Mouse (Mus musculus): ENCODE measurements around the gene Atf3. TPM values are rescaled to one million over a fixed set of nuclear protein-coding genes. Genes with fewer than 3 reads are reported as not detected.

The Atf3 gene
- polyA plus RNA-seq, 1 experiment from 2014 or later, result 2.2 TPM

DNA sequence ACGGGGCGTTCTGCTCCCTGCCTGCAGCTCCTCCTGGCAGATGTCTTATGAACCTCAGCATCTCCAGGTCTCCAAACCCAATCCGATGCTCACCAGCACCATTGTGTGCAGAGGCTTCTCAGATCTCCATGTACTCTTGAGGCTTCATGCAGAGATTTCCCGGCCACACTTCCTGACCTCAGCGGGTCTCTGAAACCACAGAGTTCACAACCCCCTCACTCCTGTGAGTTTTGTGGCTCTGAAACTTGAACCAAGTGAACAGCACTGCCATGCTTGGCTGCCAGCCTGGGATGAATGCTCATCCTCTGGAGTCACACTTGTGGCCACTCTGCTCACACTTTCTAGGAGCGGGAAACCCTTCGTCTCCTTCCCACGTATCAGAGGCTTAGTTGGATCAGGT lies 76.9 kb downstream of the Atf3 start:
- Histone ChIP-seq H3K4me3 (replicated peaks) (no peak overlapping the region), H3K4me2 (no peak overlapping the region), H3K9ac (no peak overlapping the region), H3K36me3 (replicated peaks) (no peaks in the 10 kb centered on the region), H3K9me3 (replicated peaks) (no peaks in the 10 kb centered on the region), H3K4me1 (replicated peaks) (peaks cover 10% of the 10 kb centered on the region; the same call in 1 of the 2 replicates), H3K27me3 (peaks cover 11% of the 10 kb centered on the region), H3K27ac (replicated peaks) (no peak overlapping the region)
- ATAC-seq (ENCODE audit: insufficient read depth), result no peak
- 33% methylated on average over 8 of the region's 8 CpGs for WGBS (ENCODE audit: insufficient replicate concordance)

DNA sequence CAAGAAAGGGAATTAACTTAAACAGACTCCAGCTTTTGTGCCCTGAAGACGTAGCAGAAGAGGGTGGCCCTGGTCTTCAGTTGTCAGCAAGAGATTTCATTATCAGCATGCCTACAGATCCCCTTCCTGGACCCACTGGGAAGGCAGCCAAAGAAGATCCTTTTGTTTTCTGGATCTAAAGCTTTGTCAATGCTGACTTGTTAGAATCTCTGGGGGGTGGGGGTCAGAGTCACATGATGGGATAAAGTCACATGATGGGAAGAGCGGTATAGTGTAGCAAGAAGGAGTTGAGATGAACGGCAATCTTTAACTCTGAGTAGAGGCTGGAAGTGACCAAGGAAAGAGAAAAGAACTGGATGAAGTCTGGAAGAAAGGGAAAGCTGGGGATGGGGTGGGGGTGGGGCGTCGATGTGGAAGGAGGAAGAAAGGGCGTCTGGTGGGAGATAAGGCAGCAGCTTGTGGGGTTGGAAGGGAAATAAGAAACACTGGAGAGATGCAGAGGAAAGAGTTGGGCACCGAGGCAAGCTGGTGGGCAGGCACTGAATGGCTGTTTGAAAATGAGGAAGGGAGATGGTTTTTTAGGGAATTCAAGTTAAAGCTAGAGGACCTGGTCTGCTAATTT lies 78.9 kb downstream of the Atf3 start:
- H3K36me3 ChIP-seq (replicated peaks), result no peaks in the 10 kb centered on the region
- peaks cover 10% of the 10 kb centered on the region; the same call in 1 of the 2 replicates for H3K4me1 ChIP-seq (replicated peaks)
- no peak for ATAC-seq (ENCODE audit: insufficient read depth)
- H3K9ac ChIP-seq, result no peak overlapping the region
- no peak overlapping the region for H3K4me3 ChIP-seq (replicated peaks)
- WGBS (ENCODE audit: insufficient replicate concordance), result 18% methylated on average over 7 of the region's 7 CpGs
- no peak overlapping the region; the same call in 1 of the 2 replicates for H3K4me2 ChIP-seq
- no peaks in the 10 kb centered on the region for H3K9me3 ChIP-seq (replicated peaks)
- no peak overlapping the region for H3K27ac ChIP-seq (replicated peaks)
- peaks cover 11% of the 10 kb centered on the region for H3K27me3 ChIP-seq

DNA sequence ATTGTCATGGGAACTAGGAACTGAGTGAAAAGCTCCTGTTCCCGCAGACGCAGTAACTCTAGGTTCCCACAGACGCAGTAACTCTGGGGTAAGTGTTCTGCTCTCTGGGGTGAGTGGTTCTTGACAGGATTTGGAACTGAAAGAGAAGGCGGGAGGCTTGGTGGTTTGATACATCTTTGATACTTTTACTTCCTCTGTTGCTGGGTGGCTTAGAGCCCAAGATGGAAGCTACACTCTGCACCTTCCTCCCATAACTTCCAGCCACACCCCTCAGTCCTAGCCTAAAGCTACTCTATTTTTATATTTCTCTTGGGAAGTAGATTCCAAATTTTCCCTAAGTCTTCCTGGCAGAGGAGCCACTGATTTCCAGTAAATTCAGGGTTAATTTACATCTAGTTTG lies 79.4 kb downstream of the Atf3 start:
- Histone ChIP-seq H3K36me3 (replicated peaks) (no peaks in the 10 kb centered on the region), H3K27me3 (peaks cover 11% of the 10 kb centered on the region), H3K4me3 (replicated peaks) (no peak overlapping the region), H3K9me3 (replicated peaks) (no peaks in the 10 kb centered on the region), H3K4me1 (replicated peaks) (peaks cover 12% of the 10 kb centered on the region; the same call in 1 of the 2 replicates), H3K27ac (replicated peaks) (no peak overlapping the region), H3K4me2 (no peak overlapping the region), H3K9ac (no peak overlapping the region)
- WGBS (ENCODE audit: insufficient replicate concordance), result 74% methylated on average over 4 of the region's 4 CpGs
- ATAC-seq (ENCODE audit: insufficient read depth), result no peak

DNA sequence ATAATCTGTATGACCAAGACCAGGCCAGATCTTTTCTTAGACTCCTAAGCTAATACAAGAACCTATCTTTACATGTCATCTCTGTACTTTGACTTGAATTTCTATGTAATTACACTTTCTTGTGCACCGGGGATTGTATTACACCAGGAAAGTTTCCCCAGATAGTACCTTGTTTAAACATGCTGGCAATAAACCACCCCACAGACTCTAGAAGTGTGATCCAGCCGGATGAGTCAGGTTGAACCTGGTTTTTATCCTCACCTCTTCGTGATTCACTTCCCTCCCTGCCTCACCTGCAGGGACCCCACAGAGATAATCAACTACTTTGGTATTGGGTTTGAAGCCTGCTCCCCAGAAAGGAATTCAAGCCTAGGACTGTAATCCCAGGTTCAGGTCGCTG lies 82.4 kb downstream of the Atf3 start:
- Histone ChIP-seq H3K9me3 (replicated peaks) (no peaks in the 10 kb centered on the region), H3K4me1 (replicated peaks) (peaks cover 24% of the 10 kb centered on the region), H3K4me3 (replicated peaks) (no peak overlapping the region), H3K27ac (replicated peaks) (no peak overlapping the region), H3K9ac (no peak overlapping the region), H3K36me3 (replicated peaks) (no peaks in the 10 kb centered on the region), H3K27me3 (peaks cover 6% of the 10 kb centered on the region; the same call in 1 of the 2 replicates), H3K4me2 (no peak overlapping the region)
- no peak for ATAC-seq (ENCODE audit: insufficient read depth)
- 50% methylated on average over 4 of the region's 4 CpGs for WGBS (ENCODE audit: insufficient replicate concordance)

DNA sequence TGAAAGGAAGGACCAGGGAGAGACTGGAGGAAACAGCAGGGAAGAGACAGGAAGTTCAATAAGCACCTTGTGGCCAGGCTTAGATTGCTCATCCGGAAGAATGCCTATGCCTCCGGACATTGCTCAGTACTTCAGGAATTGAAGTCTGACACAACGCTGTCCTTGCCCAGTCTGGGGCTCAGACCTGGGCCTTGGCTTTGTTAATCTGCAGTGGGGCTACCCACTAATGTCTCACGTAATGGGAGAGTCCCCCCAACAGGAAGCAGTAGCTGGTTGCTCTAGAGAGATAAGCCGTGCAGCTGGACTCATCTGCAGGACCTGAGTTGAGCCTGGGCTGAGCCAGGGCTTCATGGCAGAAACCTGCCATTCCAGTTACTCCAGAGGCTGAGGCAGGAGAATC lies 84.9 kb downstream of the Atf3 start:
- Histone ChIP-seq H3K4me2 (peak overlapping the region; percentile 32), H3K4me1 (replicated peaks) (peaks cover 14% of the 10 kb centered on the region), H3K9ac (no peak overlapping the region), H3K9me3 (replicated peaks) (no peaks in the 10 kb centered on the region), H3K27ac (replicated peaks) (no peak overlapping the region), H3K4me3 (replicated peaks) (no peak overlapping the region), H3K36me3 (replicated peaks) (no peaks in the 10 kb centered on the region), H3K27me3 (peaks cover 6% of the 10 kb centered on the region; the same call in 1 of the 2 replicates)
- WGBS (ENCODE audit: insufficient replicate concordance), result 10% methylated on average over 5 of the region's 5 CpGs
- ATAC-seq (ENCODE audit: insufficient read depth), result peak; percentile 37; the same call in 1 of the 2 replicates

DNA sequence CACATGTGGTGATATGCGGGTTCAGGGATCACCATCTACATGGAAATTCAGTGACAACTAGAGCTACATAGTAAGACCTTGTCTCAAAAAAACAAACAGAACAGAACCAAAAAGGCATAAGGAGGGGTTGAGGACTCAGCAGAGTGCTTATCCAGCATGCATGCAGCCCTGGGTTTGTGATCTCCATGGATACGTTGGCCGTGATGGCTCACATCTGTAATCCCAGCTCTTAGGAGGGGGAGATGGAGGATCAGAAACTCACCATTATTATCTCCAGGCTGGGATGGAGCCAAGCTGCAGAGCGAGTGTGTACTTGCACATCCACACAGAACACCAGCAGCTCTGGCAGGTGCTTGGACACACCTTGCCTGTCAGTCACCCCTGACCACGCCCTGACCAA lies 85.6 kb downstream of the Atf3 start:
- ATAC-seq (ENCODE audit: insufficient read depth), result no peak
- 0 out of 2 replicates have a peak overlapping the region, but pooled peaks have one; percentile 32 for H3K4me2 ChIP-seq
- 42% methylated on average over 5 of the region's 5 CpGs for WGBS (ENCODE audit: insufficient replicate concordance)

DNA sequence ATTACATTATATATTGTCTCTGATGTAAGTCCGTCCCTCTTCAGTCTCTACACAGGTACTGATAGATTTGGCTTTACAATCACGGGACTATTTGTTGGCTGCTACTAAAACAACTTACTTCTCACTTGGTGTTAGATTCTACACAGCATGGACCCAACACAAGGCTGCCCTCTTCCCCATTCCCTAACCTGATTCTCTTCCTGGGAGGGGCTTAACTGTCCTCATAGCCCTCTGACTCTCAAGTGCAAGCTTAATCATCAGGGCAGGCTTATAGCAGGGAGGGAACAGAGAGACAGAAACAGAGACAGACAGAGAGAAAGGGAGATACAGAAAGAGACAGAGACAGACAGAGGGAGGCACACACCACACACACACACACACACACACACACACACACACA lies 86.1 kb downstream of the Atf3 start:
- Histone ChIP-seq H3K36me3 (replicated peaks) (no peaks in the 10 kb centered on the region), H3K9me3 (replicated peaks) (no peaks in the 10 kb centered on the region), H3K4me3 (replicated peaks) (no peak overlapping the region), H3K9ac (no peak overlapping the region), H3K4me1 (replicated peaks) (peaks cover 14% of the 10 kb centered on the region), H3K4me2 (no peak overlapping the region), H3K27me3 (peaks cover 4% of the 10 kb centered on the region; the same call in 1 of the 2 replicates), H3K27ac (replicated peaks) (no peak overlapping the region)
- WGBS (ENCODE audit: insufficient replicate concordance), result 63% methylated on average over 2 of the region's 2 CpGs
- no peak for ATAC-seq (ENCODE audit: insufficient read depth)

More for the DNA sequence above, 85.6 kb downstream of the Atf3 start:
- Histone ChIP-seq H3K9ac (no peak overlapping the region), H3K4me1 (replicated peaks) (peaks cover 14% of the 10 kb centered on the region), H3K36me3 (replicated peaks) (no peaks in the 10 kb centered on the region), H3K27ac (replicated peaks) (no peak overlapping the region), H3K9me3 (replicated peaks) (no peaks in the 10 kb centered on the region), H3K4me3 (replicated peaks) (no peak overlapping the region), H3K27me3 (peaks cover 6% of the 10 kb centered on the region; the same call in 1 of the 2 replicates)

DNA sequence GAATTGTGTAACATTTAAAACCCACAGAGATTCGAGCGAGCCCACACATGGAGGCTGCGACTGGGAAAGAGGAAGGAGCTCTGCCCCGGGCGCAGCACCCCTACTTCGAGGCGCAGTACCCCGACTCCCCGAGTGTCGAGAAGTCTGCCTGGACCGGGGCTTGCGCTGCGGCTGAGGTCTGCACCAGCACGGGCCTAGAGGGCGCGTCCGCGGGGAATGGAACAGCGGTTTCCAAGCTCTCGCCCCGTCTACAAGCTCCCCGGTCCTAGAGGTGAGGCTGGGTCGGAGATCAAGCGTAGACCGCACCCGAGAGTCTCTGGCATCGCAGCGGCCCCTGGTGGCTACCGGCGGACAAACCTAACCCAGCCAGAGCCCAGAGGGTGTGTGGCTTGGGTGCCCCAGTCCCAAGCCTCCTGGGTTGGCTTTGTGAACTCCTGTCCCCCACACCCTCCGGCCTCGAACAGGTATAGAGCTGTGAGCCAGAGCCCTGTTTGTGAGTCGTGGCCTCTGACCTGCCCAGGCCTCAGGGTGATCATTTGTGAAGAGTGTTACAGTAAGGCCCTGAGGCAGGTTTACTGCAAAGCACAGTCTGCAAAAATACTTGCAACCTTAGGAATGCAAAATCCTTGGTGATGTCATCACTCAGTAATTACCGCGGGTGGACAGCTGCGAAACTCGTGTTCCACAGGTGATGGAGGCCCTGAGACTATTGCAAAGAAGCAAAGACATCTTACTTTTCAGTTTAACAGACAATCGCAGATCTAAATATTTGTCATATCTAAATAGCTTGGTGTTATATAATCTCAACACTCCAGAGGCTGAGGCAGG lies 91.8 kb downstream of the Atf3 start:
- peak overlapping the region; percentile 63 for H3K4me2 ChIP-seq
- peaks cover 6% of the 10 kb centered on the region; the same call in 1 of the 2 replicates for H3K4me1 ChIP-seq (replicated peaks)
- no peak overlapping the region for H3K27ac ChIP-seq (replicated peaks)
- 7% methylated on average over 38 of the region's 38 CpGs for WGBS (ENCODE audit: insufficient replicate concordance)
- H3K27me3 ChIP-seq, result peaks cover 23% of the 10 kb centered on the region
- peak; percentile 72 for ATAC-seq (ENCODE audit: insufficient read depth)
- no peak overlapping the region for H3K9ac ChIP-seq
- H3K4me3 ChIP-seq (replicated peaks), result peak overlapping the region; percentile 42
- no peaks in the 10 kb centered on the region for H3K36me3 ChIP-seq (replicated peaks)
- no peaks in the 10 kb centered on the region for H3K9me3 ChIP-seq (replicated peaks)

DNA sequence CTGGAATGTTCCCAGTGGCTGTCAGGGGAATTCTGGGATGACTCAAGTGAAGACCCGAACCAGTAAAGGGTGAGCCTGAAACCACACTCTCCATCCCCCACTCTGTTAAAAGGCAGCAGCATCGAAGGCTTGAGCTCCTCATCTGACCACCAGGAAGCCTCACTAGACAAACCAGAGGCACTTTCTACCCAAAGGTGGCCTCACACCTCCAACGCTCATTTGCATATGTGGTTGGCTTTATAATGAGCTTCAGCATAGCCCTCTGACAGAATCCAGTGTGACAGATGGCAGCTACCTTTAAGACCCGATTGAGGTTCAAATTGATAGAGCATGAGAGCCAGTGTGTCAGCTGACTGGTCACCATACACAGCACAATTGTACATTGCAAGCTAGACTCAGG lies 93.6 kb downstream of the Atf3 start:
- Histone ChIP-seq H3K4me1 (replicated peaks) (peaks cover 6% of the 10 kb centered on the region; the same call in 1 of the 2 replicates), H3K9me3 (replicated peaks) (no peaks in the 10 kb centered on the region), H3K36me3 (replicated peaks) (no peaks in the 10 kb centered on the region), H3K4me2 (no peak overlapping the region), H3K27ac (replicated peaks) (no peak overlapping the region), H3K27me3 (peaks cover 23% of the 10 kb centered on the region), H3K4me3 (replicated peaks) (no peak overlapping the region), H3K9ac (no peak overlapping the region)
- WGBS (ENCODE audit: insufficient replicate concordance), result 47% methylated on average over 4 of the region's 4 CpGs
- ATAC-seq (ENCODE audit: insufficient read depth), result no peak

DNA sequence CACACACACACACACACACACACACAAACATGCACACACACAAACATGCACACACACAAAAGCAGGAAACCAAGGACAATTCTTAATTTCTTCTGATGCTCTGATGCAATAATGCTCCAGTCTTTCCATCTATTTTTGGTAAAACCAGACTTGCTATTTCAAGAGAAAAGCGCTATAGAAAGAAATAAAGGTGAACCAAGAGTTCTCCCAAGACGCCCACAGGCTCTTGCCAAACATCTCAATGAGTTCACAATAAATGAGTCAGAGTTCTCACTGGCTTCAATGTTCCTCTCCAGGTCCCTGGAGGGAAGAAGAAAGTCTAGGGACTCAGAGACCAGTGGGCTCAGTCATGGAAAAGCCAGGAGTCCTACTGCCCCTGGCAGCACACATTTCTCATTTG lies 94.1 kb downstream of the Atf3 start:
- H3K4me3 ChIP-seq (replicated peaks), result no peak overlapping the region
- ATAC-seq (ENCODE audit: insufficient read depth), result no peak
- H3K27me3 ChIP-seq, result peaks cover 23% of the 10 kb centered on the region
- no peaks in the 10 kb centered on the region for H3K9me3 ChIP-seq (replicated peaks)
- no peak overlapping the region for H3K27ac ChIP-seq (replicated peaks)
- no peaks in the 10 kb centered on the region for H3K36me3 ChIP-seq (replicated peaks)
- H3K4me1 ChIP-seq (replicated peaks), result peaks cover 12% of the 10 kb centered on the region; the same call in 1 of the 2 replicates
- no peak overlapping the region for H3K9ac ChIP-seq
- no peak overlapping the region for H3K4me2 ChIP-seq
- 48% methylated on average over 2 of the region's 2 CpGs for WGBS (ENCODE audit: insufficient replicate concordance)

DNA sequence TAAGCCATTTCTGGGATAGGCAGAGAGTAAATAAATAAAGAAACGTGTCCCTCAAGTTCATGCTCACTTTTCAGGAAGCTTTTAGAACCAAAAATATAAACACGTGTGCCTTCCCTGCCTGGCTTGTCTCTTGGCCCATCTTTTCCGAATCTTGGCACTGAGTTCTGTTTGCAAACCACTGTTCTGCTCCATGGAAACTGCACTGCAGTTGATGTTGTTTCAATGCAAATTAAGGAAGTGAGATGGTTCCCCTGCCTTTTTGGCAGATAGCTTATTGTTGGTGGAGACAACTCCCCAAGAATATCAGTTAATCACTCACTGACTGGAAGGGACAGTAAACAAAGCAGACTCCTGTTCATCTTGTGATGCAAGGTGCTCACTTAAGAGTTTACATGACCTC lies 95.1 kb downstream of the Atf3 start:
- Histone ChIP-seq H3K9me3 (replicated peaks) (no peaks in the 10 kb centered on the region), H3K4me1 (replicated peaks) (peaks cover 13% of the 10 kb centered on the region; the same call in 1 of the 2 replicates), H3K36me3 (replicated peaks) (no peaks in the 10 kb centered on the region), H3K27ac (replicated peaks) (no peak overlapping the region), H3K9ac (no peak overlapping the region), H3K27me3 (peaks cover 23% of the 10 kb centered on the region), H3K4me2 (no peak overlapping the region), H3K4me3 (replicated peaks) (no peak overlapping the region)
- WGBS (ENCODE audit: insufficient replicate concordance), result 34% methylated on average over 3 of the region's 3 CpGs
- ATAC-seq (ENCODE audit: insufficient read depth), result no peak
